Mouse (Mus musculus): ENCODE results near the gene Olfr1359. TPM values are rescaled to one million over a fixed set of nuclear protein-coding genes. Genes with fewer than 3 reads are reported as not detected.
"Not testable (repeated sequence)": the region's sequence is repeated elsewhere in the genome, so short reads cannot be mapped to it uniquely, and the experiment has no call there.

The Olfr1359 gene
- not detected for total RNA-seq (2021)
- long read RNA-seq, experiment 1 = 0 reads
- long read RNA-seq, experiment 2 = 0 reads

DNA sequence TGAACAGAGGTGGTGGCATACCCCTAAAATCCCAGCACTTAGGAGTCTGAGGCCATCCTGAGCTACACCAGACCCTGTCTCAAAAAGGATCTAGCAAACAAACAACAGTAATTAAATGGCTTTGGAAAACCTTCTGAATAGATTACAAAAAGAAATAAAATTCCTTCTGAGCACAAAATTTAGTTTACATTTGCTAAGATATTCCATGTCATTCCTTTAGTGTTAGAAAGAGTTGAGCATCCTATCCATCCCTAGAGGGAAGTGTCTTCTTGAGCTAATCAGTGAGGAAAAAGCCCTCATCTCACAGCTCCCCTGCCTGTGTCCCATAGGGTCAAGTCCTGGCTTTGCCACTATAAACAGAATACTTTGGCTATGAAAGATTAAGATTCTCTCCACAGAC lies at the start of gene Olfr1359:
Gene Olfr1359, plus strand, starts transcription at position 301 of the 400 bp plus-strand sequence.
- DNase-seq (ENCODE audit: low spot score in 2 of 2) = no peak

DNA sequence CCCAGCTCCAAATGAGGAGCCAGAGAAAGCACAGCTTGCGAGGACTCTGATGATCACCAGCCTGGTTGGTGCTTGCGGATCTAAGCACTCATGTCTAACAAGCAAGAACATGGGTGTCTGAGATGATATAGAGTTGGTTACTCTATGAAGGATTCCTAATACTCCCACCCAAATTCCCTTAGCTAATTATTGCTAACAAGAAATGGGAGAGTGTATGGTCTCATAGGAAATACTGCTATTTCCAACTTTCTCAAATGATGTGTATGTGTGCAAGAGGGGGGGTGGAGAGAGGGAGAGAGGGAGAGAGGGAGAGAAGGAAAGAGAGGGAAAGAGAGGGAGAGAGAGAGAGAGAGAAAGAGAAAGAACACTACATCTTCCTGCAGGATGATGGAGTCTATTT lies 34.6 kb upstream of the Olfr1359 start, which contains the start of gene Olfr1361:
Gene Olfr1361, minus strand, starts transcription at position 101 of the 400 bp plus-strand sequence.
- DNase-seq (ENCODE audit: low spot score in 2 of 2) = no peak

DNA sequence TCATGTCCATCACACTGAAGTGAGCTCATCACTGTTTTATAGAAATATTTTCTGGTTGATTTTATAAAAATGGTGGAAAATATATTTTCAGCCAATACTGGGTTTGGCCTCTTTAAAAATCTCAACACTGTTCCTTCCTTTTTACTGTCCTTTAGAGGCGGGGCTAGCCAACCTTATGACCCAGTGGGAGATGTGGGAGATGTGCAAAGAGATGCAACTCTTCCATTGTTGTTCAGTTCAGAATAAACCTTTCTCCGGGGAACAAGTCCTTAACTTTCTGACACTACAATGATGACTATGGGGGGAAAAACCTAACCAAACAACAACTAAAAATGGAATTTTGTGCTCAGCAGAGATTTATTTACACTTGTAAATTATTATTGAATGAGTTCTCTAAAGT lies 20.6 kb upstream of the Olfr1359 start, which contains the start of gene Olfr1360:
Gene Olfr1360, minus strand, starts transcription at position 101 of the 400 bp plus-strand sequence.
- DNase-seq (ENCODE audit: low spot score in 2 of 2) = no peak

DNA sequence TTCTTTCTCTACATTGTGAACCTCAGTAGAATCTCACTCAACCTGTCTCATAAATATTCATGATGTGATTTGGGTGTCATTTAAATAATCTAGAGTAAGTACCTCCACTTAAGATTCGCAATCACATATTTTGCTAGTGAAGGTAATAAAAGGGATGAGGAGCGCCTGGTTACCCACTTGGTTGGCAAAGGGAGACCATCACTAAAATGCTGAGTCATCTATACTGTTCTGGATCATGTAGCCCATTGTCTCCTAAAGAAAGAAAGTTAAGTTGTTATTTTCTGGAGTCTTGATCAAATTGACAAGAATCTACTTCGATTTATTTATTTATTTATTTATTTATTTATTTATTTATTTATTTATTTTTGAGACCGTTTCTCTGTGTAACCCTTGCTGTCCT lies 8.8 kb downstream of the Olfr1359 start:
- DNase-seq (ENCODE audit: low spot score in 2 of 2) = no peak

DNA sequence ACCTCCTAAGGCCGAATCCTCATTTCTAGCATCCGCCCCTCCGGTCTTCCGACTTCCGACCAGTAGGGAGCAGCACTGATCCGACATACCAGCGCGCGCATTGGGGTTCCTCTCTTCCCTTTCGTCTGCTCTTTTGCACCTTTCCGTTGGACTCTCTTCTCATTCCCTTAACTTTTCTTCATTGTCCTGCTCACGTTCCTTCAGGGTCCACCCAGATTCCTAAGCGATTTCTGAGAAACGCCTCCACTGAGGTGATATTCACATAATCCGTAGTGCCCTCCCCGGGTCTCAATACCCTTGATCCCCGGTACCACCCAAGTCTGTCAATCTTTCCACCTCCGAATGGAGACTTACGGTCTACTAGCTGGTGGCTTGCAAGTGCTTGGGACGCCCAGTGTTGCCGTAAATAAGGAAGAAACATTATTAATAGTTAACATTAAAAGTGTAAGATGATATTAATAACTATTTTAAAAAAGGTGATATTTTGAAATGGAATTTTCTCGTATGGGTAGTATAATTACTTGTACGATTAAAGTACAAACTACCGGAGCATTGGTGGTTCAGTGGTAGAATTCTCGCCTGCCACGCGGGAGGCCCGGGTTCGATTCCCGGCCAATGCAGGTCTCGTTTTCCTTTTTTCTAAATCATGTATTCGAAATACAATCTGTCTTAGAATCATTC lies 12.3 kb downstream of the Olfr1359 start:
- DNase-seq (ENCODE audit: low spot score in 2 of 2) = peak; percentile 91 to 92

DNA sequence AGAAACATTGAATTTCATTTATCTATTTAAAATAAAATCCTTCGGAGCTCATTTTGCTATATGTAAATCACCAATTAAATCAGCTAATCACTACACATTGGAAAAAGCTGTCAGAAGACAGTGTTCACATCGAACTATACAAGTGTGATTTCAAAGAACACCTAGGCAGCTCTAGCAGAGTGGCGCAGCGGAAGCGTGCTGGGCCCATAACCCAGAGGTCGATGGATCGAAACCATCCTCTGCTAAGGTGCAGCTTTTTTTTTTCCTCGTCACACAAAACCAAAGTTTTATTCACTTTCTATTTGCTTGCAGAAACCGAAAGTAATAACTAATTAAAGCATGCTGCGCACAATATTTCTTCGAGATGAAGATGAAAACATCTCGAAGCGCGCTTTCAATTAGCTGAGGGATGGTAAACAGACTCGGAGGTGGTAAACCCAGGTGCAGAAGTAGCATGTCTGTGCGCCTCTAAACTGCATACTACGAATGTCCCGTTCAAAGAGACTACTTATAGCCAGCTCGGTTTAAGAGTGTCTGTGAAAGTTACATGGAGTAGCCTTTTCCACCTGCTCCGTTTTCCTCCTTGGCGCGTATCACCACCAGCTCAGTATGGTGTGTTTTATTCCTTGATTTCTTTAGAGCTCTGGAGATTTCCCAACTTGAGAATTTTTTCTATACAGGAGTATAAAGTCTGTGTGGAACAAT lies 13.1 kb downstream of the Olfr1359 start:
- peak; percentile 81 to 87 for DNase-seq (ENCODE audit: low spot score in 2 of 2)

DNA sequence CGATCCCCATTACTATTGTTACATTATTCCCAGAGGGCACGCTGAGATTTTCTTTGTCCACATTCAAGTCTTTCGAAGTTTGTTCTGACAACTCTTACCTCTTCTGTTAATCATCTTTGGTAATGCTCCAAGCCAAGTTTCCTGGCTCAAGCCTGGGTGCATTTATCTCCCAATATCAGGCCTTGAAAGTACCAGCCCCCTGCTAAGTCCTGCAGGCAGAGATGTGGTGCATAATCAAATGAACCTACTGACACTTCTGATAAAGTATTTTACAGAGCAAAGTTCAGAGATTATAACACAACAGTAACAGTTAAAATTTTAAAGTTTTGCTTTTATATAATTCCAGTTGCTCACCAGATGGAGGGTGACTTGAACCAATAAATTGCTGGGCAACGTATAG lies 13.8 kb downstream of the Olfr1359 start:
- no peak for DNase-seq (ENCODE audit: low spot score in 2 of 2)

DNA sequence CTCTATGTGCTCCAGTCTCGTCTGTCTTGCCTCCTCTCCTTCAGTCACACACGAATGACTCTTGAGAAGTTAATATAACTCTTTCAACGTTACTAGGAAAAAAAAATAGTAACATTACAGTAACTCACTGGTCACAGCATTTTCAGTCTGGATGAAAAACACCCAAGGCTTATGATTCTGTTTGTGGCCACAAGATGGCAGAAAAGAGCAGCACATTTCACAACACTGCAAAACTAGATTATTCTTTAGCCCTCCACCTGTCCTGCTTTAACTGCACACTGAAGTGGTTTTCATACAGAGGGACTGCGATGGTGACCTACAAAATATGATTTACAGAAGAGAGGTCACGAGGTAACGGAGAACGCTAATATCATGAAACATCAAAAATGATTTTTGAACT lies 16.8 kb downstream of the Olfr1359 start:
- DNase-seq (ENCODE audit: low spot score in 2 of 2) = peak; percentile 63 to 78

DNA sequence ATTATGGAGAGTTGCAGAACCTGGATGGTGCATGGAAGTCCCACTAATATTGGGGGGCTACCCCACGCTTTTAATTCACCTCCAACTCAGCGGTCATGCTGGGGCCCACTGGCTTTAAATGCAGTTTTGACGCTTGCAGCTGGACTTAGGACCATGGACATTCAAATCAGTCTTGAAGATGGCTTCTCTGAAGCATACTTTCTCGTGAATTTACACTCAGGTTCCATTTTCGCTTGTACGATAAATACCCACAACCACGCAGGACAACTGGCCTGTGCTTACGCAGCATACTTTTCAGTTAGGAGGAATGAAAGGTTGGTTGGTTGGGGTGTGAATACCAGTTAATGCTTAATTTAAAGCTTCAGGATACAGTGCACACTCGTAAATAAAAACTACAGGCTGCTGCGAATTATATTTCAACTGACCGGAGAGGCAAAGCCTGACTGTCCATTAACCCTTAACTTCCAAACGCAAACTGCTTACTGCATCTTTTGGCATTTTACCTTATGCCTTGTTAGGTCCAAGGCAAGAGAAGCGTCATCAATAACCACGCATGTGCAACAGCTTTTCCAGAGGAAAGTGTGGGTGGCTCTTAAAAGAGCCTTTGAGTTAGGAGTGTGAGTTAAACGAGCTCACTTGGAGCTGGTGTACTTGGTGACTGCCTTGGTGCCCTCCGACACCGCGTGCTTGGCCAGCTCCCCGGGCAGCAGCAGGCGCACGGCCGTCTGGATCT lies 17.4 kb downstream of the Olfr1359 start:
- peak; percentile 13 to 26 for DNase-seq (ENCODE audit: low spot score in 2 of 2)

DNA sequence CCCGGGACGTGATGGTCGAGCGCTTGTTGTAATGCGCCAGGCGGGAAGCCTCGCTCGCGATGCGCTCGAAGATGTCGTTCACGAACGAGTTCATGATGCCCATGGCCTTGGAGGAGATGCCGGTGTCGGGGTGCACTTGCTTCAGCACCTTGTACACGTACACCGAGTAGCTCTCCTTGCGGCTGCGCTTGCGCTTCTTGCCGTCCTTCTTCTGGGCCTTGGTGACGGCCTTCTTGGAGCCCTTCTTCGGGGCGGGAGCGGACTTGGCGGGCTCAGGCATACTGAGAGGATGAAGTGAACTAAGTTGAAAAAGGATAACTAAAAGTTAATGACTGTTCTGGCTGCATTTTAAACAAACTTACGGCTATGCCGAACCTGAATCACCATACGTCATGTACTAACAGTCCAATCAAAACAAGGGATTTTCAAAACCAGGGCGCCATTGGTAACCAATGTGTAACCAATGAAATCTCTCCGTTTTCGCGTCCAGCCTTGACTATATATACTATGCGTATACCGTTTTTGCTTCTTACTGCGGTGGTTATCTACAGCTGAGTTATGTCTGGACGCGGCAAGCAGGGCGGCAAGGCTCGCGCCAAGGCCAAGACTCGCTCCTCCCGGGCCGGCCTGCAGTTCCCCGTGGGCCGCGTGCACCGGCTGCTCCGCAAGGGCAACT lies 18.1 kb downstream of the Olfr1359 start, which contains the start of the genes Hist1h2bl and Hist1h2ai:
Gene Hist1h2bl, minus strand, starts transcription at position 280 of the 676 bp plus-strand sequence.
Gene Hist1h2ai, plus strand, starts transcription at position 559 of the 676 bp plus-strand sequence.
- DNase-seq (ENCODE audit: low spot score in 2 of 2) = peak; percentile 72 to 96

DNA sequence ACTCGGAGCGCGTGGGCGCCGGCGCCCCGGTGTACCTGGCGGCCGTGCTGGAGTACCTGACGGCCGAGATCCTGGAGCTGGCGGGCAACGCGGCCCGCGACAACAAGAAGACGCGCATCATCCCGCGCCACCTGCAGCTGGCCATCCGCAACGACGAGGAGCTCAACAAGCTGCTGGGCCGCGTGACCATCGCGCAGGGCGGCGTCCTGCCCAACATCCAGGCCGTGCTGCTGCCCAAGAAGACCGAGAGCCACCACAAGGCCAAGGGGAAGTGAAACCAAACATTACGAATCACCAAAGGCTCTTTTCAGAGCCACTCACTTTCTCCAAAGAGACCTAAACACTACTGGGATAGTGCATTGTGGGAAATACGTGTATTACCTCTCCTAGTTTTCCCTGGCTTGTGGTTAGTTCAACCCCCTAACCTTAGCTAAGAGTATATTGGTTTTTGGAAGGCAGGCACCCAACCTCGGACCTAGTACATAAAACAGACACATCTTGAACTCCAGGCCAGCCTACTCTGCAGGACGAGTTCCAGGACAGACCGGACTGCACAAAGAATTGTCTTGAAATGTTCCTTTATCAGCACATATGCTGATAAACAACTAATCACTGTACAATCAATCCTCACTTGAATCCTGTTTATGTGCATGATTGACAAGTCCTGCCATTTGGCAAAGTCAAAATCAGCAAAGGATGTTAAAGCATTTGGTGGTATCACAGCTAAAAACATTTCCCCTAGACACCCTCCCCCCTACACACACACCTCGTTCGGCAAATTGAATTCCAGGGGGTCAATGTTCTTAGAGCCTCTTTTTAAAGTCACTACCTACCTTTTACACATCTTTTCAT lies 18.9 kb downstream of the Olfr1359 start:
- DNase-seq (ENCODE audit: low spot score in 2 of 2) = peak; percentile 19 to 26

DNA sequence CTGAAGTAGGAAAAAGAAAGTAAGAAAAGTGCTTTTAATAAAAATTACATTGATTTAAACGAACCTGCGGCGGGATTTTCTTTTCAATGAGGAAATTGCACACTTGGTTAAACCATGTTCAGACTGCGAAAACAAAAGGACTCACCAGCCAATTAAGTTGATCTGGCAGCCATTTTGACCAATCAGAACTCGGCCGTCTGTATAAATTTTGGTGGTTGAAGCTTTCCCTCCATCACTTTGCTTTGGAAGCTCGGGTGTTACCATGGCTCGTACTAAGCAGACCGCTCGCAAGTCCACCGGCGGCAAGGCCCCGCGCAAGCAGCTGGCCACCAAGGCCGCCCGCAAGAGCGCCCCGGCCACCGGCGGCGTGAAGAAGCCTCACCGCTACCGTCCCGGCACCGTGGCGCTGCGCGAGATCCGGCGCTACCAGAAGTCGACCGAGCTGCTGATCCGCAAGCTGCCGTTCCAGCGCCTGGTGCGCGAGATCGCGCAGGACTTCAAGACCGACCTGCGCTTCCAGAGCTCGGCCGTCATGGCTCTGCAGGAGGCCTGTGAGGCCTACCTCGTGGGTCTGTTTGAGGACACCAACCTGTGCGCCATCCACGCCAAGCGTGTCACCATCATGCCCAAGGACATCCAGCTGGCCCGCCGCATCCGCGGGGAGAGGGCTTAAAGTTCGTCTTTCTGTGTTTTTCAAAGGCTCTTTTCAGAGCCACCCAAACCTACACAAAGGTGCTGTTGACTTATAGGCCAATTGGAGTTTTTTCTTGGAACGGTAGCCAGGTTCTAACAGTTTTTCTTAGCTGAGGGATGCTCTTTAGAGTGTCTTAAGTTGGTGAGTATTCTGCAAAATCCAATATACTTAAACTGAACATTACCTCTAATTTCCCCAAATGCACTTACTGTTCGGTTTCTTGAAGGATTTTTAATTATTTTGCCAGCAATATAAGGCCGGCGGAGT lies 19.8 kb downstream of the Olfr1359 start, which contains the start of gene Hist1h3h:
Gene Hist1h3h, plus strand, starts transcription at position 263 of the 961 bp plus-strand sequence.
- DNase-seq (ENCODE audit: low spot score in 2 of 2) = peak; percentile 82 to 94

DNA sequence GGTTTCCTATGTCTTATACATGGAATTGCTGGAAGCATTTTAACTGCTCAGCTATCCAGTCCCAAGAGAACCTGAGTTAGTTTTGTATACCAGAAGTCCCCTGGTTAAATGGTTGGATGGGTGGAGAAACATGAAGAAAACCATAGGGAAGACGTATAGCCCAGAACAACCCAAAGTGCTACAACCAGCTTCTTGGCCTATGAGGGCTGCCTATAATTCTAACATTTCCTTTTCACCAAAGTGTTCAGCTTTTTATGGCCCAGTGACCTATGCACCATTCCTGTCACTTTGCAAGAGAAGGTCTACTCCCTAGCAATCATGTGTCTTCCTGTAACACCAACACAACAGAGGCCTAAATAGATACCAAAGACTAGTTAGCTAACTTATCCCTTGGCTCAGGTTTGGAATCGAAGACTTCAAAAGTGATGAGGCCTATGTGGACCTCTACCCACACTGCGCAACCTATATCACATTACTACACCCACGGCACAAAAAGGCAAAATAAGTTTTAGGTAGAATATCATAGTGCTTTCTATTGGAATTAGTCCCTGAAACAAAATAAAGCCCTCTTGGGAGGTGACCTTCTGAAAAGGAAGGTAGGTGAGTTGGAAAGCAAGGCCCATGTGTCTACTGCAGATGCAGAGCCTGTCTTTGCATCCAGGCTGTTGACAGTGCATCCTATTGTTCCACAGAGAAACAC lies 20.6 kb downstream of the Olfr1359 start:
- DNase-seq (ENCODE audit: low spot score in 2 of 2) = no peak

DNA sequence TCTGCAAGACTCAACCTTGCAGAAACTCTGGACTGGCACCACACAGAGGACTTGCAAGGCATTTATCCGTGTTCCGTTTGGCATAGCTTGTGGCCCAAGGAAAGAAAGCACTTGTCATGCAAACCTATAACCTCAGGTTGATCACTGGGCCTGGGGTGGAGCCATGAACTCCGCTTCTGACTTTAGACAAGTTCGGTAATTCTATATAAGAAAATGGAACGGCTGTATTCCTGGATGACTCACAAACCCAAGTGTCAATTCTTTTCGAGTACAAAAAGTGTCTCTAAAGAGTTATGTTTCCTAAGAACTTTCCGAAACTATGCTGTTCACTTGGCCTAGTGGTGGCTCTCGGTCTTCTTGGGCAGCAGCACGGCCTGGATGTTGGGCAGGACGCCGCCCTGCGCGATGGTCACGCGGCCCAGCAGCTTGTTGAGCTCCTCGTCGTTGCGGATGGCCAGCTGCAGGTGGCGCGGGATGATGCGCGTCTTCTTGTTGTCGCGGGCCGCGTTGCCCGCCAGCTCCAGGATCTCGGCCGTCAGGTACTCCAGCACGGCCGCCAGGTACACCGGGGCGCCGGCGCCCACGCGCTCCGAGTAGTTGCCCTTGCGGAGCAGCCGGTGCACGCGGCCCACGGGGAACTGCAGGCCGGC lies 23.3 kb downstream of the Olfr1359 start:
- not testable (repeated sequence) for DNase-seq (ENCODE audit: low spot score in 2 of 2)

DNA sequence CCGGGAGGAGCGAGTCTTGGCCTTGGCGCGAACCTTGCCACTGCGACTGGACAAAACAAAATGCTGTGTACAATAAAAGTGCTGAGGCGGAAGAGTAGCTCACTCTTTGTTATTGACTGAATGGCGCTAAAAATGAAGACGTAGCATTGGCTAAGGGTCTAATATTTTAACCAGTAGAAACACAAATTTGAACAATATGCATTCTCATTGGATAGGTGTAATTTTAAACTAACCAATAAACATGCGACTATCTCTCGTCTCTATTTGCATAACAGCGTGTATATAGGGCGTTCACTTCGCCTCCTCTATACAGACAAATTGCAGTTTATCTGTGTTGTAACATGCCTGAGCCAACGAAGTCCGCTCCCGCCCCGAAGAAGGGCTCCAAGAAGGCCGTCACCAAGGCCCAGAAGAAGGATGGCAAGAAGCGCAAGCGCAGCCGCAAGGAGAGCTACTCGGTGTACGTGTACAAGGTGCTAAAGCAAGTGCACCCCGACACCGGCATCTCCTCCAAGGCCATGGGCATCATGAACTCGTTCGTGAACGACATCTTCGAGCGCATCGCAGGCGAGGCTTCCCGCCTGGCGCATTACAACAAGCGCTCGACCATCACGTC lies 24.0 kb downstream of the Olfr1359 start, which contains the start of gene Hist1h2bm:
Gene Hist1h2bm, plus strand, starts transcription at position 288 of the 616 bp plus-strand sequence.
- peak; percentile 62 to 89 for DNase-seq (ENCODE audit: low spot score in 2 of 2)

DNA sequence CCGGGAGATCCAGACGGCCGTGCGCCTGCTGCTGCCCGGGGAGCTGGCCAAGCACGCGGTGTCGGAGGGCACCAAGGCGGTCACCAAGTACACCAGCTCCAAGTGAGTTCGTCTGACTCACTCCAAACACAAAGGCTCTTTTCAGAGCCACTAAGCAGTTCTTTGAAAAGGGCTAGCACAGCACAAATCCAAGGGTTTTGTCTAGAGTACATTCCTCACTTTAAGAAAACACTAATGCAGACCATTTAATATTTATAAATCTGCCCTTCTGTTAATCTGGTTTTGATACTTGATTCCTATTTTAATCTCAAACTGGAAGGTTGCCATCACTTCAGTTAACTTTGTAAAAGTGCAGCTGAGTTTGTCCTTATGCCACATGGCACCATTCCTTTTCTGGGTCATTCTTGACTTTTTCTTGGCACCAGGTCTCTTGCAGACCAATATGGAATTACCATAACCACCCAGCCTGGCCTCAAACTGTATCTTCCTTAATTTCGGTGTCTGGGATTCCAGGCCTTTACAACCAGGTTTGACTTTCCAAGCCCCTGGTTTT lies 24.5 kb downstream of the Olfr1359 start:
- peak in 1 of 2 experiments; percentile 10 for DNase-seq (ENCODE audit: low spot score in 2 of 2)

Measured in layer of hippocampus, postnatal 14 days (tissue).